Mouse (Mus musculus): ENCODE results near the gene Dnajc19. TPM values are rescaled to one million over a fixed set of nuclear protein-coding genes. Genes with fewer than 3 reads are reported as not detected.
"Not testable (repeated sequence)": the region's sequence is repeated elsewhere in the genome, so short reads cannot be mapped to it uniquely, and the experiment has no call there.

Dnajc19 gene
- total and polyA plus RNA-seq, 3 experiments = 143 to 166 TPM; not detected in 1

DNA sequence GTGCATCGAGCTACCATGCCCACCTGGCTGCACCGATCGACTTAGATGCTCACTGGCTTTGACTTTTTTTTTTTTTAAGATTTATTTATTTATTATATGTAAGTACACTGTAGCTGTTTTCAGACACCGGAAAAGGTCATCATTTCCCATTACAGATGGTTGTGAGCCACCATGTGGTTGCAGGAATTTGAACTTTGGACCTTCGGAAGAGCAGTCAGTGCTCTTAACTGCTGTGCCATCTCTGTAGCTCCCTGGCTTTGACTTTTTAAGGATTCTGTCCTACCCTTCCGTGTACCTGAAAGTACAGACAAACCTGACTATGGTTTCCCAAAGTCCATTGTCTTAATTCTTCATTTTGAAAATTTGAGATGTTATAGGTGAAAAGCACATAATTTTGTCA is 8.4 kb downstream of the Dnajc19 start:
- no peaks in the 10 kb centered on the region for H3K79me2 ChIP-seq (ENCODE audit: control insufficient read depth, insufficient read depth, low read length, poor library complexity)
- H3K36me3 ChIP-seq (ENCODE audit: control insufficient read depth in 1 of 2, insufficient read depth in 2 of 2, low read length in 2 of 2) = peaks cover 3 to 13% of the 10 kb centered on the region in 2 experiments; a peak in 2 of 4 replicates
- H3K27ac ChIP-seq (ENCODE audit: control insufficient read depth, low read depth, low read length) = no peak overlapping the region
- no peaks in the 10 kb centered on the region for H3K27me3 ChIP-seq (ENCODE audit: control insufficient read depth in 1 of 2, insufficient read depth in 2 of 2, low read length in 2 of 2)
- TF ChIP-seq POLR2AphosphoS5 (IDR thresholded peaks at IDR 0.05; ENCODE audit: borderline replicate concordance, low read depth, low read length) (no peak), HCFC1 (IDR thresholded peaks at IDR 0.05; ENCODE audit: low read depth, low read length) (no peak), UBTF (IDR thresholded peaks at IDR 0.05; ENCODE audit: borderline replicate concordance, insufficient read depth, low read depth, low read length) (no peak), GABPA (IDR thresholded peaks at IDR 0.05; ENCODE audit: low read depth, low read length) (no peak), MAZ (IDR thresholded peaks at IDR 0.05; ENCODE audit: low read depth, low read length) (no peak), MXI1 (IDR thresholded peaks at IDR 0.05; ENCODE audit: low read depth, low read length) (no peak), ELF1 (IDR thresholded peaks at IDR 0.05; ENCODE audit: low read depth, low read length) (no peak), USF1 (IDR thresholded peaks at IDR 0.05; ENCODE audit: low read depth, low read length) (no peak), BHLHE40 (IDR thresholded peaks at IDR 0.05; ENCODE audit: borderline replicate concordance, low read depth, low read length) (no peak), SIN3A (IDR thresholded peaks at IDR 0.05; ENCODE audit: low read length) (no peak), JUND (IDR thresholded peaks at IDR 0.05; ENCODE audit: low read depth, low read length) (no peak), GATA1 (IDR thresholded peaks at IDR 0.05; ENCODE audit: low read depth, low read length) (no peak), RAD21 (IDR thresholded peaks at IDR 0.05; ENCODE audit: low read depth, low read length) (no peak), ZC3H11A (IDR thresholded peaks at IDR 0.05; ENCODE audit: low read depth, low read length) (no peak), ZMIZ1 (IDR thresholded peaks at IDR 0.05; ENCODE audit: low read depth, low read length) (no peak), TBP (IDR thresholded peaks at IDR 0.05; ENCODE audit: low read depth, low read length) (no peak), NRF1 (IDR thresholded peaks at IDR 0.05; ENCODE audit: insufficient read depth, low read depth, low read length, poor library complexity, severe bottlenecking) (no peak), POLR2A (IDR thresholded peaks at IDR 0.05; ENCODE audit: control insufficient read depth in 1 of 2, insufficient read depth in 1 of 2, low read depth in 1 of 2, low read length in 2 of 2, poor library complexity in 1 of 2) (no peak)
- no peaks in the 10 kb centered on the region for H3K9me3 ChIP-seq (replicated peaks; ENCODE audit: insufficient read depth, low read length)
- no peak overlapping the region for H3K9ac ChIP-seq (ENCODE audit: control insufficient read depth, low read depth, low read length, poor library complexity, severe bottlenecking)
- no peak for DNase-seq (ENCODE audit: low read depth, low spot score)
- H3K4me3 ChIP-seq (ENCODE audit: control insufficient read depth in 1 of 2, insufficient read depth in 1 of 2, low read depth in 2 of 2, low read length in 2 of 2) = no peak overlapping the region
- H3K4me1 ChIP-seq (ENCODE audit: control insufficient read depth in 1 of 2, insufficient read depth in 2 of 2, low read length in 2 of 2) = no peaks in the 10 kb centered on the region

DNA sequence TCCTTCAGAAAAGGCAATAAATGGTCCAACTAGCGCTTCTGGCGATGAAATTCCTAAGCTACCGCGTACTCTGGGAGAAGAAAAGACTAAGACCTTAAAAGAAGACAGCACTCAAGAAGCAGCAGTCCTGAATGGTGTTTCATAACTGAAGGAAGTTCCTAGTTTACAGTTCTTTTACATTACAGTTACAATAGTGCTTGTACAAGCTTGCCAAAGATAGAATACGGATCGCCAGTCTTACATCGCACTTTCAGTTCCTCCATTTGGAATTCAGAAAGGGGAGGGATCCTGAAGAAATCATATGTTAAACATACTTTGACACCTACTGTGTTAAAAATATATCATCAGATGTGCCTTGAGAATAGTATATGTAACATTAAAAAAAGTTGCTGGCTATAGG is 12.2 kb downstream of the Dnajc19 start:
- DNase-seq (ENCODE audit: low read depth, low spot score); H3K4me1 ChIP-seq (ENCODE audit: control insufficient read depth in 1 of 2, insufficient read depth in 2 of 2, low read length in 2 of 2); H3K9me3 ChIP-seq (replicated peaks; ENCODE audit: insufficient read depth, low read length); H3K27ac ChIP-seq (ENCODE audit: control insufficient read depth, low read depth, low read length); H3K4me3 ChIP-seq (ENCODE audit: control insufficient read depth in 1 of 2, insufficient read depth in 1 of 2, low read depth in 2 of 2, low read length in 2 of 2); H3K79me2 ChIP-seq (ENCODE audit: control insufficient read depth, insufficient read depth, low read length, poor library complexity); H3K27me3 ChIP-seq (ENCODE audit: control insufficient read depth in 1 of 2, insufficient read depth in 2 of 2, low read length in 2 of 2); H3K9ac ChIP-seq (ENCODE audit: control insufficient read depth, low read depth, low read length, poor library complexity, severe bottlenecking): not testable (repeated sequence)
- peaks cover 0 to 30% of the 10 kb centered on the region in 2 experiments; a peak in 2 of 4 replicates for H3K36me3 ChIP-seq (ENCODE audit: control insufficient read depth in 1 of 2, insufficient read depth in 2 of 2, low read length in 2 of 2)
